Mouse (Mus musculus): ENCODE data around the gene Nup93.

Nup93 gene

DNA sequence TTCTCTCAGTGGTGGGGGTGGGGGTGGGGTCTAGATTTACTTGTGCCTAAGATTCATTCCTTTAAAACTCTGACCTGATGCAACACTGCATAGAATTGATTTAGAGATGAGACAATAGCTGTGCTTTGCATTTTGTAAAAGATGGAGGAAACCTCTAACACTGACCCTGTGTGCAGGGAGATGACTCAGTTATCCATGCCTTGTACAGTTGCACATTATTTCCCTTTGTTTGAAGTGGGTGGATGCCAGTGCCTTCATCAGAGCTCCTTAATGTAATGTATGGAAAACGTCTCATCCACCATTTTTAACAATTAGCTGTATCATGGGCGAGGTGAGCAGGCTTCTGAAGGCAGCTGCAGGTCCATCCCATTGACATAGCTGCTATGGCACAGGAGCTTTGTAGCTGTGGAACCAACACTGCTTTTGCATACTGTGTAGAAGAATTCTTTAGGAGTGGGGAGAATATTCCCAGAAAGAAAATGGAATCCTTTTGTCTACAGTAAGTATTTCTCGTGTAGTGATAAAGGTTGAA is 54.1 kb downstream of the Nup93 start:
- DNase-seq (ENCODE audit: low spot score): no peak

GRCm38 (mm10) chr8:94270309-94270708 is 55.9 kb downstream of the Nup93 start:
- DNase-seq (ENCODE audit: low spot score): no peak

DNA sequence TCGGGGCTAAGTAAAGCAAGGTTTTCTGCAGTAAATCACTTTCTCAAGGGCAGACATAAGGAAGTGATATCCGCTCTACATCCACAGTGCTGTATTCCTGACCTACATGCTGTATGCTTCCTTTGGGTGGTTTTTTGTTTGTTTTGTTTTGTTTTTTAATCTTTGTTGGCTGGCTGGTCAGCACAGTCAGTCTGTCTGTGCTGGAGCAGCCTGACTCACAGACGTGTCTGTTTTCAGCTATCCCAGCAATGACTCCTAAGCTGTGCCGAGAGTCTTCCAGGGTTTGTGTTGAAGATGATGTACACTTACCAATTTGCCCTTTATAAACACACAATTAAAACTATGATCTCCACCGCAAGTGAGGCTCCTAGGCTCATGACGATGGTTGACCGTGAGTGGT is 56.7 kb downstream of the Nup93 start:
- DNase-seq (ENCODE audit: low spot score): no peak

- DNase-seq (ENCODE audit: low spot score): no peak
Observed at GRCm38 (mm10) chr8:94272612-94273011, 58.2 kb downstream of the Nup93 start.

DNA sequence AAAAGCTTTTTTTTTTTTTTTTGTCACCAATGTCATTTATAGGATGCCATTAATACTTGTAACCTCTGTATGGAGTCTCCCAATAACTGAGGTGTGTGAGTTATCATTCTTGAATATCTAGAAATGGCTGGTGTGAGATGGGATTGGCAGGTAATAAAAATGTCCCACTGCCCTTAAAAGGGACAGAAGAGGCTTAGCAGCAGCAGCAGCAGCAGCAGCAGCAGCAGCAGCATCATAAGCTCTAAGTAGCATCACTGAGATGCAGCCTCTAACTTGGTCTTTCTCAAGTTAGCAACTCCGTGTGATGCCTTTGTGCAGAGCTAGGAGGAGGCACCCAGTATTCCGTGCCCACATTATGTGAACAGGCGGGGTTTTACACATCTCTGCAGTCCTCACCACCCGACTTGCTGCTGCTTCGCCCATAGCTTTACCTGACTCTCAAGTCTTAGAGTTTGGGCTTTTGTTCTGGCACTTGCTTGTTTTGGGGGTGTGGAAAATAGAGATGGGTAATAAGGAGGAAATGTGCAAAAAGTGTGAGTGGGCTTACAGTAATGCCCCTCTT is 59.0 kb downstream of the Nup93 start:
- no peak for DNase-seq (ENCODE audit: low spot score)

DNA sequence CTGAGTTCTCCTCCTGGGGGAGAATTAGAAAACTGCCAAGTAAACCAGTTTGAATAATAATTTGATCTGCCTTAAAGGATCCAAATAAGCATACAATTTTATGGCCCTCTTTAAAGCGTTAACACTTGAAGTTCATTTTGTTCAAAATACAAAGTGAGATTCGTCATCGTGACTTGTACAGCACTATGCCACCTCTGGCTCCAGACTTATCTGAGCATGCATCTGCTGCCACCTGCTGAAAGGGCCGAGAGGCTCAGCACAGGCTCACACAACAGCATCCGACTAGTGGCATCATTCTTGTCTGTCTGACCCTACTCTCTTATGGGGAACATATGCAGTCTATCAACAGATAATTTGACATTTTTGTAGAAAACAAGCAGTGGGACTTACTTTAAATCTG is 59.7 kb downstream of the Nup93 start:
- DNase-seq (ENCODE audit: low spot score): no peak

DNA sequence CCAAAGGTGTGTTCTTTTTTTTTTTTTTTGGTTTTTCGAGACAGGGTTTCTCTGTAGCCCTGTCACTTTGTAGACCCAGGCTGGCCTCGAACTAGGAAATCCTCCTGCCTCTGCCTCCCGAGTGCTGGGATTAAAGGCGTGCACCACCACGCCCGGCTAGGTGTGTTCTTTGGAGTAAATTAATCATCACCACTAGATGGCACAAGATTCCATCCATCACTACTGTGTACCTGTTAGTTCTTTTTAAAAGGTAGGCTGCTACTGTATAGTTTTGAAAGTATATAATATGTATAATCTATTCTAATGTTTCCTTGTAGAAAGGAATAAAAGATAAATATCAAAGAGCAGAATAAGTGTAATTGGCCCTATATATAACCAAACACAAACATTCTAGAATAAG is 63.9 kb downstream of the Nup93 start:
- DNase-seq (ENCODE audit: low spot score): no peak

DNA sequence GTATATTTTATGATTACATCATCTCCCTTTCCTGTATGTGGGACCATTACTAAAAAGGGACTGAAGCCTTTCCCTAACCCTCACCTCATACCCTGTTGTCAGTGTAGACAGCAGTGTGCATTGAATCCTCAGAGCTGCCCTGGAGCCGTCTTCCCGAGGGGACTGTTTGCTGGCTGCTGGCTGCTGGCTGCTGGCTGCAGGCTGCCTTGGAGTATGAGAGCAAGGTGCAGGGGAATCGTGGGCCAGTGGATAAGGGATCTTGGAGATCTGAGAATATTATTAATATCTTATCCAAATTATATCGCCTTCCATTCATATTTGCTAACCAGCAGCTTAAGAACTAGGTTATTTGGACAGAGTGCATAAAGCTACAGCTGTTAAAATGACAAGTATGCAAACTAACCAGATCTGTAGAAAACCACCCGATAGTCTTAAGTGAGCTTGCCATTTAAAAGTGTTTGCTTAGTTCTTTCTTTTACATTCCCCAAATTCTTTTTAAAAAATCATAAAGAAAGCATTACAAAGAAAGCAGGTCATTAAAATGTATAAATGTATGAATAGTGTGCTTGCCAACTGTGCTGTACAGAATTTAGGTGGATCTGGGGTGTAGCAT is 65.7 kb downstream of the Nup93 start:
- DNase-seq (ENCODE audit: low spot score): no peak

DNA sequence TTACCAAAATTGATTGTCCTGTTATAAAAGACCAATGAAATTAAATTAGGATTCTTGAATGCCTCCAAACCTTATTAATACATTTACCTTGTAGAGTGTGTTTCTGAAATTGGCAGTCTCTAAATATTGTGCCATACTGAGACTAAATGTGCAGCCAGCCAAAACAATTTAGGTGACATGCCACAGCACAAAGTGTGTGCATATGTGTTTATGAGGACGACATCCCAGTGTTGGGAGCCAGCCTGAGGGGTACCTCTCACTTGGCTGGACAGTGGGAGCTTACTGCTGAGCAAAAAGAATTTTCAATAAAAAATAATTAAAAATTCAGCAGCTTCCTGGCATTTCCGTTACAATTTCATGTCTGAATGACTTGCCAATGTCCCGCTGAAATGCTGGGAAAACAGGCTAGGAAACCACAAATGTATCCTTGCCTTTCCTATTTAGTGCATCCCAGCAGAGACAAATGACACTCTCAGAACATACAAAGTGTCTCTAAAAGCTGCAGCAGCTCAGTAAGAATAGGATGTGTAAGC is 68.2 kb downstream of the Nup93 start:
- DNase-seq (ENCODE audit: low spot score): no peak

DNA sequence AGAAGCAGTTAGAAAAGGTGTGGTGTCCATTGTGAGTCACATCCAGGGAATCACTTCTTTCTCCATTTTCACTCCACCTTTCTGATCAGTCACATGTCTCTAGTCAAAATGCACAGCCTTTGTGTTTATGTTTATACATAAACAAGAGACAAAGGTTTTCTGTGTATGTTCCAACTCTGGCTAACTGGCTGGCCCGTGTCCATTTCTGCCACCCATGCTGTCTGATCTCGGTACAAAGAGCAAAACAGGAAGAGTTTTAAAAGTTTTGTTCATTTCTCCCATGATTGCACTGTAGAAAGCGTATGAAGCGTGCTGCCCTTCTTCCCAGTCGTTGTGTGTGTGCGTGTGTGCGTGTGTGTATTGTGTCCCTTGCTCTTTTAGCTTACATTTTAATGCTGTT is 69.8 kb downstream of the Nup93 start:
- DNase-seq (ENCODE audit: low spot score): no peak

GRCm38 (mm10) chr8:94290606-94291005 is 76.2 kb downstream of the Nup93 start:
- no peak for DNase-seq (ENCODE audit: low spot score)

DNA sequence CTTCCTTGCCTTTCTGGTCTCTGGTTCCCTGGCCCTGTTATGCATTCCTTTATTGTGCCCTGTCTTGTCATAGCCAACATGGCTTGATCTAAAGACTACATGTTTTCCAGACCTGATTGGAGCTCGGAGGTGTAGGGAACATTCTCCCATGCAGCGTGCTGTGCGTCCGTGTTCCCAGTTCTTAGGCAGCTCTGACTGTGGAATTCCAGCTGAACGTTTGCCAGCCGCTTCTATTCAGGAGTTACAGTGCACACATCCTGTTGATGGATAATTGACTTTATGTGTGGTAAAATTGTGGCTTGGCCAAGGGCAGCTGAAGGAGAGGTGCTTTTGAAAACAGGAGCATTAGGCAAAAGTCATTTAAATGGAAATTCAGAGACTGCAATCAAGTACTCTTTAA is 77.7 kb downstream of the Nup93 start:
- DNase-seq (ENCODE audit: low spot score): no peak

DNA sequence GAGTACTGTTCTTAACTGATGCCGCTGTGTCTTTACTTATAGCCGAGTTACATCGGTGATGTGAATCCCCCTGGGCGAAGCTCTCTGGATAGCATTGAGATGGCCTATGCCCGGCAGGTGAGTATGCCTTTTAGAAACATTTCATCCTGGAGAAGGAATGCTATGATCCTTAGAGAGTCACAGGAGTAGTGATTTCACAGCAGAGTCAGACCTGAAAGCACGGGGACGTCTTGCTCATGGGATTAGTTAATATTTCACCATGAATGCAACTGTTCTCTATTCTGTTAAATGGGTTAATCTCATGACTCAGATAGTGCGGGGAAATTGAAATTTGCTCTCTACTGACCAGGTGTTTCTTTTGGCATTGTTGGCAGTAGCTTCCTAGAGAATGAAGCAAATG is 78.3 kb downstream of the Nup93 start:
- DNase-seq (ENCODE audit: low spot score): peak; percentile 29

DNA sequence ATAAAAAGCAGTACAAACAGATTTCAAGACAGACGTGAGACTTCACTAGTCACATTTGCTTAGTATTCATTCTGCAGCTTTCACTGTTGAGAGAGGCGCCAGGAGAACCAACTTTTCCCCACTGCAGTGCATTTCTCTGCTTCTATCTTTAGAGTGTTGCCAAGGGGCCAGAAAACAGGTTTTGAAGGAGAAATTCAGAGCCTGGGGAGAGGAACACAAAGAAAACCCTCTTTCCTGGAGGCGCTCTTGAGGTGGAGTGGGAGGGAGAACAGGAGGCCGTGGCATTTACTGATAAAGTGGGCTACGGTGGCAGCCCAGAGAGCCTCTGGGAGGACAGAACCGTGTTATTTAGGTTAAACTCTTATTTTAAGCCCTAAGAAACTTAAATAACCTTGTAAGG is 81.3 kb downstream of the Nup93 start:
- DNase-seq (ENCODE audit: low spot score): no peak

GRCm38 (mm10) chr8:94296312-94296991 is 82.1 kb downstream of the Nup93 start:
- peak; percentile 25 for DNase-seq (ENCODE audit: low spot score)

DNA sequence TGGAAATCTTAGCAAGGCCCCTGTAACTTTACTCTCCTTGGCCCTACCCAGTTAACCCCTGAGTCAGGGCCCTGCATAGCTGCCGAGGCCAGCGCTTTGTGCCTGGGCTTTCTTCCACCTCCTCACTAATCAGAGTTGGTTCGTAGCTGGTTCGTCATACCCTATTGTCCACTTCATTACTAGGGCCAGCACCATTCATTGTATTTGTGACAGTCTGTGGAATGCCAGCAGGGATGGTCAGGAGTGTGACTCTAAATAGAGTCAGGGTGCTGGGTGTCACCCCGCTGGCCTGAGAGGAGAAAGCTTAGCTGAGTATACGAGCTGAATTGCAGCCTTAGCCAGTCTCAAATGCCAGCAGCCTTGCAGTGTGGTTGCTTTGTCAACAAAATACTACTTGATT is 82.7 kb downstream of the Nup93 start:
- no peak for DNase-seq (ENCODE audit: low spot score)

DNA sequence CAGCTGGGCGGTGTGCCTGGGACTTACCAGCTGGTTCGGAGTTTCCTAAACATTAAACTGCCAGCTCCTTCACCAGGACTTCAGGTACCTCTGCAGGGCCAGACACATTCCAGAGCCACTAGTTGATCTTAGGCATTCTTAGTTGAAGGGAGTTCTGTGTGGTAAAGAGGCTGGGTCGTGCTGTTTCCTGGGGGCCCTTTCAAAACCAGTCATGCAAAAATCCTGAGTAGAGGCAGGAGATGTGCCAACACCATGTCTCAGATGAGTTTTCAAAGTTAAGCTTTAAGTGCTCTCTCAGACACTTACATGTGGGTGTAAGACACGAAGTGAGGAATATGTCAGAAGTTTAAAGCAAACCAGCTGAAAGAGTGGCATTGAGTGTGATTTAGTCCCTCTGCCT is 86.4 kb downstream of the Nup93 start:
- DNase-seq (ENCODE audit: low spot score): no peak

- DNase-seq (ENCODE audit: low spot score): no peak
Observed at GRCm38 (mm10) chr8:94304412-94304811, 90.0 kb downstream of the Nup93 start.

DNA sequence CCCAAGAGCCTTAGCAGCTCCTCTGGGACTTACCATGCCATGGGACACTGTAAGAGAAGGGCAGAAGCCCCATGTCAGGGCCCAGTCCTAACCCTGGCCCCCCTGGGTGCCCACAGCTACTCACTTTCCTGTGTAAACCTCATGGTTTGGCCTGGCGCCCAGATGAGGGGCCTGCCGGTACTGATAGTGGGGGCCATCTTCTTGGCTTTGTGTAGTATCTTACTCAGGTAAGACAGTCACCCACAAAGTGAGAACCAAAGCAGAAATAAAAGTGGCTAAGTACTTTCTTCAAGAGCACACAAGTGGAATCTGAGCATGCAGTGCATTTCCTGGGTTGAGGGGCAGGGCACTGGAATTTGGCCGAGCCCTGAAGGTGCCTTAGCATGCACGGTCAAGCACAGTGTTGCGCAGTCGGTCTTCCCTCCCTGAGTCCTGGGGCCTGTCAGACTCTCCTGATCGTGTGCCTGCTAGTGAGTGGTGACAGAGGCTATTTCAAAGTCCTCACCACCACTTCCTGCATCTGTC is 92.7 kb downstream of the Nup93 start:
- peak; percentile 30 for DNase-seq (ENCODE audit: low spot score)

DNA sequence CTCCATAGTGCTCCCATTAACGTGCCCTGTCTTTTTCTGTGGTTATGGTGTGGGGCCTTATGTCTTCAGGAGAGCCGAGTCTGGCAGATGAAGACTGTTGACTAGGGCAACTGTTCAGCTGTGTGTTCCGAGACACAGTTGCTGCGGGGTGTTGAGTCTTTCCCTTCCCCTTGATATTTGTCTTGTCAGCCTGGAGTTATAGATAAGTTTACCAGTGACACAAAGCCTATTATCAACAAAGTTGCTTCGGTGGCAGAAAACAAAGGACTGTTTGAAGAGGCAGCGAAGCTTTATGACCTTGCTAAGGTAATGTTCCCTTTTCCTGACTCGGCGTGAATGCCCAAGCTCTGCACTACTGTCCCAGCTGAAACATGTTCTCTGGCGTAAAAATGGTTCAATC is 93.3 kb downstream of the Nup93 start:
- peak; percentile 12 for DNase-seq (ENCODE audit: low spot score)

GRCm38 (mm10) chr8:94314069-94314468 is 99.7 kb downstream of the Nup93 start:
- no peak for DNase-seq (ENCODE audit: low spot score)

DNA sequence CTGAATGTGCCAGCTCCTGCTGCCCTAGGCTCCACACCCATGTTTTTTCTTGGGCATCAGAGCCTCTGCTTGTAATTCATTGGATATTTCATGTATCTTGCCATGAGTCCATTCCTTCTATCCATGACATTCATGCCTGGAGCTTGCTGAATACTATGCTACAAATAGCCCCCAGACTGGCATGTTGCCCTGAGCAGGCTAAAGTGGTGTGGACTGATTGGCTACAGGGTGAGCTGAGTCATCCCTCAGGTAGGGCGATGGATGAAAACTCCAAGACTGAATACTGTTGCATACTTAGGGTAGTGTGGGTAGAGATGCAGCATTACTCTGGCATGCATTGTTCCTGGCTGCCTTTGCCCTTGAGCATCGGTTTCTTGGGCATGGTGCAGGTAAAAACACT is 102.9 kb downstream of the Nup93 start:
- no peak for DNase-seq (ENCODE audit: low spot score)

GRCm38 (mm10) chr8:94317691-94318090 is 103.3 kb downstream of the Nup93 start:
- DNase-seq (ENCODE audit: low spot score): no peak
